Mouse (Mus musculus) MEL (cell line): ENCODE results near the gene Ccdc106. TPM values are rescaled to one million over a fixed set of nuclear protein-coding genes. Genes with fewer than 3 reads are reported as not detected.

Experiments
- DNase-seq: peaks from one replicate; pipeline ENCODE4 v3.0.0; 2011; ENCODE audit warnings: low read depth, low spot score
- H3K27ac ChIP-seq: 2 replicates; pipeline ENCODE4 v1.5.1; 2012; ENCODE audit warnings: low read depth, mild to moderate bottlenecking, control low read depth, low read length, moderate library complexity; ENCODE audit not compliant: control insufficient read depth
- H3K27me3 ChIP-seq, 2 experiments: fragments of 150-350 bp in 1 of 2; sonication (generic) in 1 of 2; 2 replicates each; pipeline ENCODE4 v1.6.1; 2012; ENCODE audit warnings: low read length in 2 of 2, mild to moderate bottlenecking in 2 of 2, improper control_type of control experiment in 1 of 2, moderate library complexity in 1 of 2; ENCODE audit not compliant: insufficient read depth in 2 of 2, control insufficient read depth in 1 of 2
- H3K36me3 ChIP-seq, 2 experiments: 2 replicates each; pipeline ENCODE4 v1.6.1; 2012 to 2014; ENCODE audit warnings: low read length in 2 of 2, improper control_type of control experiment in 1 of 2, inconsistent platforms in 1 of 2, mild to moderate bottlenecking in 1 of 2; ENCODE audit not compliant: insufficient read depth in 2 of 2, control insufficient read depth in 1 of 2
- H3K4me1 ChIP-seq, 2 experiments: fragments of 150-350 bp in 1 of 2; sonication (generic) in 1 of 2; 2 replicates each; pipeline ENCODE4 v1.6.1; 2012; ENCODE audit warnings: low read length in 2 of 2, improper control_type of control experiment in 1 of 2, mild to moderate bottlenecking in 1 of 2; ENCODE audit not compliant: insufficient read depth in 2 of 2, control insufficient read depth in 1 of 2
- H3K4me3 ChIP-seq, 2 experiments: fragments of 150-350 bp in 1 of 2; sonication (generic) in 1 of 2; 2 replicates each; pipeline ENCODE4 v1.5.1; 2012; ENCODE audit warnings: low read depth in 2 of 2, low read length in 2 of 2, mild to moderate bottlenecking in 2 of 2, moderate library complexity in 2 of 2, control low read depth in 1 of 2, improper control_type of control experiment in 1 of 2; ENCODE audit not compliant: control insufficient read depth in 1 of 2, insufficient read depth in 1 of 2
- H3K79me2 ChIP-seq: 2 replicates; pipeline ENCODE4 v1.6.1; 2012; ENCODE audit warnings: mild to moderate bottlenecking, low read length, moderate library complexity; ENCODE audit not compliant: control insufficient read depth, poor library complexity, insufficient read depth
- H3K9ac ChIP-seq: 2 replicates; pipeline ENCODE4 v1.6.1; 2012; ENCODE audit warnings: low read depth, mild to moderate bottlenecking, control low read depth, low read length, moderate library complexity; ENCODE audit not compliant: control insufficient read depth, poor library complexity, severe bottlenecking
- H3K9me3 ChIP-seq: fragments of 150-350 bp; sonication (generic); replicated peaks from 2 replicates; pipeline ENCODE4 v1.6.1; 2012; ENCODE audit warnings: mild to moderate bottlenecking, low read length, improper control_type of control experiment, moderate library complexity; ENCODE audit not compliant: insufficient read depth
- BHLHE40 ChIP-seq: IDR thresholded peaks from 2 replicates; pipeline ENCODE4 v1.6.1; 2012; ENCODE audit warnings: low read depth, mild to moderate bottlenecking, inconsistent platforms, low read length, improper control_type of control experiment, borderline replicate concordance
- CHD1 ChIP-seq: IDR thresholded peaks from 2 replicates; pipeline ENCODE4 v1.6.1; 2012; ENCODE audit warnings: low read depth, mild to moderate bottlenecking, inconsistent platforms, low read length, improper control_type of control experiment
- CTCF ChIP-seq, 3 experiments: IDR thresholded peaks in 2 of 3; conservative IDR thresholded peaks in 1 of 3; 2 replicates each; pipeline ENCODE4 v1.5.1; 2011 to 2012; ENCODE audit warnings: low read length in 3 of 3, low read depth in 2 of 3, mild to moderate bottlenecking in 2 of 3, improper control_type of control experiment in 1 of 3, inconsistent platforms in 1 of 3, mixed read lengths in 1 of 3, moderate library complexity in 1 of 3; ENCODE audit not compliant: control insufficient read depth in 1 of 3, insufficient read depth in 1 of 3, poor library complexity in 1 of 3, severe bottlenecking in 1 of 3
- ELF1 ChIP-seq: IDR thresholded peaks from 2 replicates; pipeline ENCODE4 v1.6.1; 2014; ENCODE audit warnings: low read depth, mild to moderate bottlenecking, inconsistent platforms, low read length, improper control_type of control experiment, moderate library complexity
- GABPA ChIP-seq: IDR thresholded peaks from 2 replicates; pipeline ENCODE4 v1.6.1; 2012; ENCODE audit warnings: low read depth, mild to moderate bottlenecking, inconsistent platforms, low read length, improper control_type of control experiment, moderate library complexity
- GATA1 ChIP-seq: IDR thresholded peaks from 2 replicates; pipeline ENCODE4 v1.6.1; 2011; ENCODE audit warnings: low read depth, low read length, improper control_type of control experiment
- MAFK ChIP-seq: IDR thresholded peaks from 2 replicates; pipeline ENCODE4 v1.6.1; 2011; ENCODE audit warnings: low read depth, mild to moderate bottlenecking, low read length, improper control_type of control experiment, borderline replicate concordance
- MAX ChIP-seq: IDR thresholded peaks from 2 replicates; pipeline ENCODE4 v1.6.1; 2011; ENCODE audit warnings: low read length, improper control_type of control experiment
- MAZ ChIP-seq: IDR thresholded peaks from 2 replicates; pipeline ENCODE4 v1.6.1; 2012; ENCODE audit warnings: low read depth, mild to moderate bottlenecking, inconsistent platforms, low read length, improper control_type of control experiment
- MEF2A ChIP-seq: IDR thresholded peaks from 2 replicates; pipeline ENCODE4 v1.6.1; 2014; ENCODE audit warnings: low read depth, mild to moderate bottlenecking, inconsistent platforms, low read length, improper control_type of control experiment; ENCODE audit not compliant: poor library complexity, insufficient replicate concordance, severe bottlenecking; ENCODE audit errors: extremely low read depth
- MXI1 ChIP-seq: IDR thresholded peaks from 2 replicates; pipeline ENCODE4 v1.6.1; 2011; ENCODE audit warnings: mild to moderate bottlenecking, low read depth, low read length, improper control_type of control experiment
- MYB ChIP-seq: IDR thresholded peaks from 2 replicates; pipeline ENCODE4 v1.6.1; 2011; ENCODE audit warnings: mild to moderate bottlenecking, low read depth, low read length, improper control_type of control experiment
- POLR2A ChIP-seq, 2 experiments: IDR thresholded peaks; 2 replicates each; pipeline ENCODE4 v1.6.1; 2011 to 2012; ENCODE audit warnings: low read length in 2 of 2, mild to moderate bottlenecking in 2 of 2, control low read depth in 1 of 2, improper control_type of control experiment in 1 of 2, low read depth in 1 of 2, moderate library complexity in 1 of 2; ENCODE audit not compliant: control insufficient read depth in 1 of 2, insufficient read depth in 1 of 2, poor library complexity in 1 of 2
- POLR2AphosphoS5 ChIP-seq: IDR thresholded peaks from 2 replicates; pipeline ENCODE4 v1.6.1; 2012; ENCODE audit warnings: low read depth, borderline replicate concordance, mild to moderate bottlenecking, inconsistent platforms, low read length, moderate library complexity, mixed read lengths
- RAD21 ChIP-seq: IDR thresholded peaks from 2 replicates; pipeline ENCODE4 v1.6.1; 2011; ENCODE audit warnings: mild to moderate bottlenecking, low read depth, low read length, improper control_type of control experiment
- RCOR1 ChIP-seq: IDR thresholded peaks from 2 replicates; pipeline ENCODE4 v1.6.1; 2012; ENCODE audit warnings: low read depth, mild to moderate bottlenecking, inconsistent platforms, low read length, improper control_type of control experiment
- SIN3A ChIP-seq: IDR thresholded peaks from 2 replicates; pipeline ENCODE4 v1.6.1; 2012; ENCODE audit warnings: low read length, improper control_type of control experiment, inconsistent platforms
- TCF12 ChIP-seq: IDR thresholded peaks from 2 replicates; pipeline ENCODE4 v1.6.1; 2014; ENCODE audit warnings: low read depth, mild to moderate bottlenecking, inconsistent platforms, low read length, improper control_type of control experiment, moderate library complexity
- USF2 ChIP-seq, 2 experiments: IDR thresholded peaks; 2 replicates each; pipeline ENCODE4 v1.6.1; 2011 to 2012; ENCODE audit warnings: improper control_type of control experiment in 2 of 2, low read length in 2 of 2, borderline replicate concordance in 1 of 2, inconsistent platforms in 1 of 2, low read depth in 1 of 2, mild to moderate bottlenecking in 1 of 2; ENCODE audit not compliant: insufficient read depth in 1 of 2
- ZC3H11A ChIP-seq: IDR thresholded peaks from 2 replicates; pipeline ENCODE4 v1.6.1; 2012; ENCODE audit warnings: low read depth, mild to moderate bottlenecking, inconsistent platforms, low read length, improper control_type of control experiment
- ZKSCAN1 ChIP-seq: IDR thresholded peaks from 2 replicates; pipeline ENCODE4 v1.6.1; 2012; ENCODE audit warnings: low read depth, mild to moderate bottlenecking, inconsistent platforms, low read length, improper control_type of control experiment, moderate library complexity
- polyA plus RNA-seq, 2 experiments: library from polyadenylated mRNA; stranded (reverse) in 1 of 2; unstranded in 1 of 2; fragments of >175 nt in 1 of 2; fragments of >200 nt in 1 of 2; gene quantifications; 2 replicates each; pipeline versions ENCODE4 v1.2.1 to v1.2.4; 2012; ENCODE audit warnings: low replicate concordance in 2 of 2, low read depth in 1 of 2; ENCODE audit not compliant: insufficient read length in 2 of 2, insufficient read depth in 1 of 2, missing spikeins in 1 of 2
- total RNA-seq: library from RNA; depleted of rRNA; stranded (reverse); fragments of 300-350 nt; gene quantifications from 2 replicates; pipeline ENCODE4 v1.2.3, GENCODE M21; 2012

Gene Ccdc106
- total and polyA plus RNA-seq, 3 experiments, result 0.50 to 0.82 TPM; not detected in 1

GRCm38 (mm10) chr7:5052438-5052837, 32.1 kb downstream of the Ccdc106 start:
- Histone ChIP-seq H3K9me3 (no peaks in the 10 kb centered on the region), H3K4me1 (no peaks in the 10 kb centered on the region), H3K79me2 (no peaks in the 10 kb centered on the region), H3K27ac (no peak overlapping the region), H3K4me3 (no peak overlapping the region)
- DNase-seq, result no peak
- no peak for TF ChIP-seq MYB
- no peak for TF ChIP-seq CTCF (IDR thresholded peaks at IDR 0.05 in 2 of 3, conservative IDR thresholded peaks at IDR 0.05 in 1 of 3; ENCODE audit: control insufficient read depth in 1 of 3, insufficient read depth in 1 of 3, low read depth in 2 of 3, low read length in 3 of 3, poor library complexity in 1 of 3, severe bottlenecking in 1 of 3)
- TF ChIP-seq USF2 (IDR thresholded peaks at IDR 0.05; ENCODE audit: borderline replicate concordance in 1 of 2, insufficient read depth in 1 of 2, low read depth in 1 of 2, low read length in 2 of 2), result no peak
- no peak for TF ChIP-seq MXI1
- no peak for TF ChIP-seq SIN3A
- TF ChIP-seq, all 39 proteins: peak for 0
- Histone ChIP-seq H3K9ac (no peak overlapping the region; the same call in 1 of the 2 replicates), H3K36me3 (no peaks in the 10 kb centered on the region), H3K27me3 (no peaks in the 10 kb centered on the region)

DNA sequence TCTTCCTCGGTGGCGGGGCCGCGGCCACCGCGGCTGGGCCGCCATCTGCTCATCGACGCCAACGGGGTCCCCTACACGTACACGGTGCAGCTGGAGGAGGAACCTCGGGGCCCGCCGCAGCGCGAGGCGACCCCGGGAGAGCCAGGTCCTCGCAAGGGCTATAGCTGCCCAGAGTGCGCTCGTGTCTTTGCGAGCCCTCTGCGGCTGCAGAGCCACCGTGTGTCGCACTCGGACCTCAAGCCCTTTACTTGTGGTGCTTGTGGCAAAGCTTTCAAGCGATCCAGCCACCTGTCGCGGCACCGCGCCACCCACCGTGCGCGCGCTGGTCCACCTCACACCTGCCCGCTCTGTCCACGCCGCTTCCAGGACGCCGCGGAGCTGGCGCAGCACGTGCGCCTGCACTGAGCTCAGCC, 32.6 kb downstream of the Ccdc106 start:
- Histone ChIP-seq H3K9me3 (no peaks in the 10 kb centered on the region), H3K27me3 (no peaks in the 10 kb centered on the region), H3K36me3 (no peaks in the 10 kb centered on the region), H3K9ac (no peak overlapping the region), H3K4me3 (no peak overlapping the region), H3K79me2 (no peaks in the 10 kb centered on the region), H3K4me1 (no peaks in the 10 kb centered on the region)
- no peak for DNase-seq
- TF ChIP-seq ZC3H11A, result no peak
- no peak for TF ChIP-seq SIN3A
- TF ChIP-seq CHD1, result no peak
- no peak for TF ChIP-seq ELF1
- no peak for TF ChIP-seq BHLHE40
- no peak for TF ChIP-seq RCOR1
- TF ChIP-seq ZKSCAN1, result no peak
- TF ChIP-seq MAX, result no peak
- no peak for TF ChIP-seq CTCF (IDR thresholded peaks at IDR 0.05 in 2 of 3, conservative IDR thresholded peaks at IDR 0.05 in 1 of 3; ENCODE audit: control insufficient read depth in 1 of 3, insufficient read depth in 1 of 3, low read depth in 2 of 3, low read length in 3 of 3, poor library complexity in 1 of 3, severe bottlenecking in 1 of 3)
- TF ChIP-seq MEF2A, result no peak
- TF ChIP-seq TCF12, result no peak
- TF ChIP-seq MXI1, result no peak
- no peak for TF ChIP-seq MAFK
- TF ChIP-seq POLR2AphosphoS5, result no peak
- no peak for TF ChIP-seq RAD21
- TF ChIP-seq GABPA, result no peak
- TF ChIP-seq GATA1, result no peak
- TF ChIP-seq MYB, result no peak
- TF ChIP-seq MAZ, result no peak
- no peak for TF ChIP-seq POLR2A (IDR thresholded peaks at IDR 0.05; ENCODE audit: control insufficient read depth in 1 of 2, insufficient read depth in 1 of 2, low read depth in 1 of 2, low read length in 2 of 2, poor library complexity in 1 of 2)
- TF ChIP-seq, all 39 proteins: peak for 0
- H3K27ac ChIP-seq, result no peak overlapping the region
